Mouse (Mus musculus) stomach, embryonic 16.5 days (tissue): ENCODE results near the gene Rnf227. TPM values are rescaled to one million over a fixed set of nuclear protein-coding genes. Genes with fewer than 3 reads are reported as not detected.
"Not testable (repeated sequence)": the region's sequence is repeated elsewhere in the genome, so short reads cannot be mapped to it uniquely, and the experiment has no call there.

Experiments
- ATAC-seq: fragments of 200-750 bp; cut with Nextera tagmentation; 2 replicates; pipeline ENCODE4 v1.8.0; 2017; ENCODE audit warnings: moderate number of reproducible peaks, moderate TSS enrichment; ENCODE audit not compliant: insufficient read depth, low FRiP score
- H3K27ac ChIP-seq: fragments of 300-500 bp; sonication (generic); 2 replicates; pipeline ENCODE4 v1.5.1; 2014; ENCODE audit warnings: low read length
- H3K27me3 ChIP-seq: fragments of 300-500 bp; sonication (generic); 2 replicates; pipeline ENCODE4 v1.6.1; 2014; ENCODE audit warnings: low read length, control low read depth, mixed read lengths; ENCODE audit not compliant: control insufficient read depth, insufficient read depth
- H3K36me3 ChIP-seq: fragments of 300-500 bp; sonication (generic); 2 replicates; pipeline ENCODE4 v1.6.1; 2014; ENCODE audit warnings: low read length; ENCODE audit not compliant: control insufficient read depth, insufficient read depth
- H3K4me1 ChIP-seq: fragments of 300-500 bp; sonication (generic); 2 replicates; pipeline ENCODE4 v1.6.1; 2014; ENCODE audit warnings: low read length, control low read depth, mixed read lengths; ENCODE audit not compliant: control insufficient read depth, insufficient read depth
- H3K4me2 ChIP-seq: fragments of 300-500 bp; sonication (generic); 2 replicates; pipeline ENCODE4 v1.6.1; 2014; ENCODE audit warnings: low read depth, low read length, mixed read lengths
- H3K4me3 ChIP-seq: fragments of 300-500 bp; sonication (generic); replicated peaks from 2 replicates; pipeline ENCODE4 v1.5.1; 2014; ENCODE audit warnings: mild to moderate bottlenecking, low read length
- H3K9ac ChIP-seq: fragments of 300-500 bp; sonication (generic); 2 replicates; pipeline ENCODE4 v1.6.1; 2014; ENCODE audit warnings: low read length
- H3K9me3 ChIP-seq: fragments of 300-500 bp; sonication (generic); replicated peaks from 2 replicates; pipeline ENCODE4 v1.6.1; 2016; ENCODE audit warnings: low read length, control low read depth; ENCODE audit not compliant: control insufficient read depth
- WGBS: fragments of 180-500 bp; shearing (Covaris S2); extraction: QIAGEN DNeasy Blood & Tissue Kit; methylation state at CpG from one replicate; pipeline ENCODE4 v1.1.7; 2014; 5-methylcytosine and 5-hydroxymethylcytosine counted together
- polyA plus RNA-seq: library from polyadenylated mRNA; unstranded; fragments of >200 nt; fragmentation: Nextera tagmentation; extraction: Ambion mirVana; gene quantifications from 2 replicates; pipeline ENCODE4 v1.2.1, GENCODE M21; 2015

Gene Rnf227
- polyA plus RNA-seq, 1 experiment from 2014 or later: 11.8 TPM

DNA sequence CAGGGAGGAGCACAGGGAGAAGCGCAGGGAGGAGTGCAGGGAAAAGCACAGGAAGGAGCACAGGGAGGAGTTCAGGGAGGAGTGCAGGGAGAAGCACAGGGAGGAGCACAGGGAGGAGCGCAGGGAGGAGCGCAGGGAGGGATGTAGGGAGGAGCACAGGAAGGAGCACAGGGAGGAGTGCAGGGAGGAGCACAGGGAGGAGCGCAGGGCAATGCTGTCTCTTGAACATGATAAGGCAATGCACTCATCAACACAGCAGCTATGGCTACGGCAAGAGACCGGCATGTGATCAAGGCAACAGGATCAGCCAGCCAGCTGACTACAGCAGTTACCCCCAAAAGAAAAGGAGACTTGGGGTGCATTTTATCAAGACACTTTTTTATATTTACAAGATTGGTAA is 23.9 kb upstream of the Rnf227 start:
- H3K36me3 ChIP-seq: no peaks in the 10 kb centered on the region; the same call in 1 of the 2 replicates
- H3K4me2 ChIP-seq: no peak overlapping the region
- H3K4me3 ChIP-seq: no peak overlapping the region
- 91% methylated on average over 6 of the region's 6 CpGs for WGBS
- ATAC-seq: no peak
- no peaks in the 10 kb centered on the region for H3K27me3 ChIP-seq
- no peaks in the 10 kb centered on the region for H3K9me3 ChIP-seq
- no peaks in the 10 kb centered on the region for H3K4me1 ChIP-seq
- H3K27ac ChIP-seq: no peak overlapping the region
- H3K9ac ChIP-seq: no peak overlapping the region

DNA sequence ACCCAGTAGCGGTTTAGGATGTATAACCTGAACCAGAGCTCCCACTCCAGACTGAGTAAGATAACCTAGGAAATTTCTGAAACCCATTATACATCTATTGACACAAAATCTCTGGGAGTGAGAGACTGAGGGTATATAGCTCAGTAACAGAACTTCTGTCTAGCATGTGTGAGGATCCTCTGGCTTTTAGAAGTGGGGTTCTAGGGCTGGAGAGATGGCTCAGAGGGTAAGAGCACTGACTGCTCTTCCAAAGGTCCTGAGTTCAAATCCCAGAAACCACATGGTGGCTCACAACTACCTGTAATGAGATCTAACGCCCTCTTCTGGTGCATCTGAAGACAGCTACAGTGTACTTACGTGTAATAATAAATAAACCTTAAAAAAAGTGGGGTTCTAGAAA is 22.3 kb upstream of the Rnf227 start:
- not testable (repeated sequence) for H3K27ac ChIP-seq, H3K36me3 ChIP-seq, H3K9me3 ChIP-seq, H3K4me2 ChIP-seq, H3K9ac ChIP-seq, H3K27me3 ChIP-seq, ATAC-seq, H3K4me3 ChIP-seq
- 89% methylated on average over 3 of the region's 3 CpGs for WGBS
- peaks cover 13% of the 10 kb centered on the region for H3K4me1 ChIP-seq

- Histone ChIP-seq H3K9ac (peak overlapping the region; percentile 90; the same call in 1 of the 2 replicates), H3K27ac (no peak overlapping the region), H3K27me3 (no peaks in the 10 kb centered on the region), H3K9me3 (no peaks in the 10 kb centered on the region), H3K4me2 (no peak overlapping the region), H3K4me1 (peaks cover 31% of the 10 kb centered on the region), H3K36me3 (no peaks in the 10 kb centered on the region; the same call in 1 of the 2 replicates), H3K4me3 (no peak overlapping the region)
- no peak for ATAC-seq
- WGBS: 93% methylated on average over 6 of the region's 6 CpGs
These were observed 18.7 kb upstream of the Rnf227 start for GRCm38 (mm10) chr11:69321580-69321979.

DNA sequence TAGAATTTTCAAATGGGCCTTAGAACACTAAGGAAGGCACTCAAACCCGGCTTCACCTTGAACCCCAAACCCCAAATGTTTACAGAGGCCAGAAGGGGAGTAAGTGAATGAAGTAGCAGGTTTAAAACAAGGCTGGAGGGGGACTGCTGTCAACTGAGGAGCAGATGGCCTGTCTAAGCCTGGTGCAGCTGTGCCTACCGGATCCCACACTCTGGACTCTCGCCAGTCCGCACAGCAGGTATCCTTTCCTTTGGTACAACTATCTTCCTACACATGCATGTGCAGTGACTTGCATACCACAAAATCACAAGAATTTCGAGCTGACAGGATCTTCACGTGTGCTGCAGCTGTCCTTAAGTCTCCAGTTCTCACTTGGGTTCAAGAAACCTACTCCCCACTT is 18.3 kb upstream of the Rnf227 start:
- ATAC-seq: no peak
- Histone ChIP-seq H3K4me2 (peak overlapping the region; percentile 93), H3K4me3 (peak overlapping the region; percentile 77), H3K27ac (no peak overlapping the region), H3K36me3 (no peaks in the 10 kb centered on the region; the same call in 1 of the 2 replicates), H3K9me3 (no peaks in the 10 kb centered on the region), H3K9ac (peak overlapping the region; percentile 90), H3K4me1 (peaks cover 33% of the 10 kb centered on the region), H3K27me3 (no peaks in the 10 kb centered on the region; the same call in 1 of the 2 replicates)
- 71% methylated on average over 6 of the region's 6 CpGs for WGBS

- Histone ChIP-seq H3K27ac (peak overlapping the region; percentile 87), H3K9ac (peak overlapping the region; percentile 90), H3K4me2 (peak overlapping the region; percentile 93), H3K4me1 (peaks cover 33% of the 10 kb centered on the region), H3K27me3 (peaks cover 3% of the 10 kb centered on the region), H3K4me3 (peak overlapping the region; percentile 77), H3K9me3 (no peaks in the 10 kb centered on the region), H3K36me3 (no peaks in the 10 kb centered on the region; the same call in 1 of the 2 replicates)
- 12% methylated on average over 18 of the region's 18 CpGs for WGBS
- no peak for ATAC-seq
These were observed 17.4 kb upstream of the Rnf227 start for GRCm38 (mm10) chr11:69322693-69323471.

GRCm38 (mm10) chr11:69323667-69324111 is 16.6 kb upstream of the Rnf227 start, which contains the start of the genes Cntrob and Trappc1:
Cntrob (minus strand) TSS chr11:69323775.
Trappc1 (plus strand) TSS chr11:69323980.
- peaks cover 33% of the 10 kb centered on the region for H3K4me1 ChIP-seq
- H3K9me3 ChIP-seq: no peaks in the 10 kb centered on the region
- peaks cover 8% of the 10 kb centered on the region for H3K27me3 ChIP-seq
- WGBS: under 1% methylated on average over 30 of the region's 30 CpGs
- peak within 1 kb of the TSS; percentile 90 for H3K9ac ChIP-seq
- H3K36me3 ChIP-seq: no peaks in the 10 kb centered on the region; the same call in 1 of the 2 replicates
- H3K4me2 ChIP-seq: peak within 1 kb of the TSS; percentile 93
- peak within 1 kb of the TSS; percentile 77 for H3K4me3 ChIP-seq
- ATAC-seq: peak; percentile 97
- H3K27ac ChIP-seq: peak within 1 kb of the TSS; percentile 87

- no peak for ATAC-seq
- Histone ChIP-seq H3K4me1 (peaks cover 33% of the 10 kb centered on the region), H3K4me3 (peak overlapping the region; percentile 77), H3K9me3 (no peaks in the 10 kb centered on the region), H3K27me3 (peaks cover 8% of the 10 kb centered on the region), H3K9ac (0 out of 2 replicates have a peak overlapping the region, but pooled peaks have one; percentile 83), H3K36me3 (no peaks in the 10 kb centered on the region), H3K27ac (no peak overlapping the region), H3K4me2 (peak overlapping the region; percentile 93)
- WGBS: 77% methylated on average over 6 of the region's 6 CpGs
These were observed 15.5 kb upstream of the Rnf227 start for GRCm38 (mm10) chr11:69324749-69325148.

- peak within 1 kb of the TSS; percentile 84 for H3K27ac ChIP-seq
- H3K9me3 ChIP-seq: no peaks in the 10 kb centered on the region
- H3K4me3 ChIP-seq: peak within 1 kb of the TSS; percentile 59
- H3K9ac ChIP-seq: peak within 1 kb of the TSS; percentile 76
- 10% methylated on average over 26 of the region's 26 CpGs for WGBS
- H3K36me3 ChIP-seq: no peaks in the 10 kb centered on the region
- peaks cover 8% of the 10 kb centered on the region for H3K27me3 ChIP-seq
- ATAC-seq: peak; percentile 72; the same call in 1 of the 2 replicates
- peaks cover 33% of the 10 kb centered on the region for H3K4me1 ChIP-seq
- H3K4me2 ChIP-seq: peak within 1 kb of the TSS; percentile 99
These were observed 14.4 kb upstream of the Rnf227 start, which contains the start of gene Kcnab3 for GRCm38 (mm10) chr11:69325628-69326407. Kcnab3 (plus strand) TSS chr11:69326258.
